Mouse (Mus musculus) forebrain, embryonic 13.5 days (tissue): ENCODE data around the gene Gcnt1. TPM values are rescaled to one million over a fixed set of nuclear protein-coding genes. Genes with fewer than 3 reads are reported as not detected.

Source experiments
- ATAC-seq: fragments of 200-750 bp; cut with Nextera tagmentation; 2 replicates; pipeline ENCODE4 v1.8.0; 2017
- H3K27ac ChIP-seq: fragments of 300-500 bp; sonication (generic); 2 replicates; pipeline ENCODE4 v1.5.1; 2015; ENCODE audit warnings: inconsistent platforms, mild to moderate bottlenecking, moderate library complexity
- H3K27me3 ChIP-seq: fragments of 300-500 bp; sonication (generic); 2 replicates; pipeline ENCODE4 v1.6.1; 2015; ENCODE audit warnings: mild to moderate bottlenecking, inconsistent platforms
- H3K36me3 ChIP-seq: fragments of 300-500 bp; sonication (generic); 2 replicates; pipeline ENCODE4 v1.6.1; 2015; ENCODE audit warnings: mild to moderate bottlenecking, inconsistent platforms; ENCODE audit not compliant: poor library complexity, severe bottlenecking
- H3K4me1 ChIP-seq: fragments of 300-500 bp; sonication (generic); 2 replicates; pipeline ENCODE4 v1.6.1; 2015; ENCODE audit warnings: inconsistent platforms
- H3K4me2 ChIP-seq: fragments of 300-500 bp; sonication (generic); 2 replicates; pipeline ENCODE4 v1.6.1; 2015; ENCODE audit warnings: inconsistent platforms, mild to moderate bottlenecking, moderate library complexity
- H3K4me3 ChIP-seq: fragments of 300-500 bp; sonication (generic); 2 replicates; pipeline ENCODE4 v1.5.1; 2015; ENCODE audit warnings: mild to moderate bottlenecking, inconsistent platforms
- H3K9ac ChIP-seq: fragments of 300-500 bp; sonication (generic); 2 replicates; pipeline ENCODE4 v1.6.1; 2015; ENCODE audit warnings: mild to moderate bottlenecking, inconsistent platforms
- H3K9me3 ChIP-seq: fragments of 300-500 bp; sonication (generic); replicated peaks from 2 replicates; pipeline ENCODE4 v1.6.1; 2016; ENCODE audit warnings: inconsistent platforms
- WGBS: fragments of 180-500 bp; shearing (Covaris S2); methylation state at CpG from one replicate; pipeline ENCODE4 v1.1.7; 2015; 5-methylcytosine and 5-hydroxymethylcytosine counted together
- polyA plus RNA-seq: library from polyadenylated mRNA; unstranded; fragments of >200 nt; fragmentation: Nextera tagmentation; extraction: Ambion mirVana; gene quantifications from 2 replicates; pipeline ENCODE4 v1.2.1, GENCODE M21; 2015

The Gcnt1 gene
- polyA plus RNA-seq, 1 experiment from 2014 or later, result 0.50 TPM

DNA sequence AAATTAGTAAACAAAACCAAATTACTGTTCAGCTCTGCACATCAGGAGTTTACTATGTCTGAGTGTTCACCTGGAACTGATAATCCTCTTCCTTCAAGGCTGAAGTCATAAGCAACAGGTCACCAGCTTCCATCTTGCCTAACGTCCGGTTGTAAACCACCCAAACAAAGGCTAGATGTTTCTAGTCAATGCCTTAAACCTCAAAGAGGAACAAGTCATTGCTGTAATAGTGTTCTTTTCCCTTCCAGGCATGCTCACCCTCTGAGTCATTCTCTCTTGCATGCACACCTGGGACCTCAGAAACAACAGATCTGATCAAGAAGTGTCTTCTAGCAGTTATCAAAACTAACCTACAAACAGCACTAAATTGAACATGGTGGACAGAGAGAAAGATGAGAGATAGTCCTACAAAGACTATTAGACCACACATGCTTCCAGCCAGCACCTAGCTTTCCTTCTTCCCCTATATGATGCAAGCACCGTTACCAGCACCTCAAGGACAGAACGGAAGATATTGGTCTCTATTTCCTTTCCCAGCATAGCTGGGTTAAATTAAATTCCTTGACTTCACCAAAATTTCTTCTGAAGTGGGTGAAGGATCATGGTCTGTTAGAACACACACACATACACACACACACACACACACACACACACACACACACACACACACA, 94.1 kb downstream of the Gcnt1 start:
- ATAC-seq, result no peak
- no peak overlapping the region for H3K27ac ChIP-seq
- H3K4me3 ChIP-seq, result no peak overlapping the region
- H3K27me3 ChIP-seq, result no peaks in the 10 kb centered on the region
- no peak overlapping the region for H3K9ac ChIP-seq
- H3K4me2 ChIP-seq, result no peak overlapping the region
- no peaks in the 10 kb centered on the region for H3K36me3 ChIP-seq
- no peaks in the 10 kb centered on the region for H3K9me3 ChIP-seq
- 90% methylated on average over 4 of the region's 4 CpGs for WGBS
- no peaks in the 10 kb centered on the region for H3K4me1 ChIP-seq

Other genes with a start within 250 kb of the Gcnt1 start
- gene Rfk, start 21.2 kb upstream of the Gcnt1 start, polyA plus RNA-seq, result 73.5 and 78.1 TPM in 2 replicates